Mouse (Mus musculus): ENCODE results near the gene Kntc1.

Kntc1 gene

DNA sequence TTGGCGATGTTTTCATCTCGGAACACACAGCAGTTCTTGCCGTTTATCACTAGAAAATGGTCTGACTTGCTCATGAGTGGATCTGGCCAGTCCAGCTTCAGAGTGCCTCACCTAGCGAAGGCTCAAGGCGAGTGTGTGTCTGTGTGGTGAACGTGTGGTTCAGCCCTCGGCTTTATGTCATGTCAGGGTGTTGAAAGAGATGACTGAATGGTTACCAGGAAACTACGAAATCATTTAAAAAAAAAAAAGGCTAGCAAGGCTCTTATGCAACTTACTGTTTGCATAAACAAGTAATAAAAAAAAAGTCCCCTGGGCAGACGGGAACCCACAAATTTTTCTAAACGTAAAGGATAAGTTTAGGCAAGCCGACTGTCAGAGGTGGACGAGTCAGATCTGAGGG is 115.8 kb downstream of the Kntc1 start, which contains the start of gene Hcar2:
Hcar2 (minus strand) TSS at position 135 of the 400 bp plus-strand sequence.
- no peak for DNase-seq (ENCODE audit: low spot score in 2 of 2)

DNA sequence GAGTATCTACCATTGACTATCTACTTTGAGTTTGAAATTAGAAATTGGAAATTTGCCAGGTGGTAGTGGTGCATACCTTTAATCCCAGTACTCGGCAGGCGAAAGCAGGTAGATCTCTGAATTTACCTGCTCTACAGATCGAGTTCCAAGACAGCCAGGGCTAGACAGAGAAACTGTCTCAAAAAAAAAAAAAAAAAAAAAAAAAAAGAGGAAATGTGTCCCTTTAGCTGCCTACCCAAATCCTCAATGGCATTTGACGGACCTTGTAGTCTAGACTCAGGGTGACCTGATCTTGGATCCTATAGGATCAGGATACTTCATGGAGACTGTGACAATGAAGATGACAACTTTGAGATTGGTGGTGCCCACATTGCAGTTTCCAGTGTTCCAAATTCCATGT is 116.9 kb downstream of the Kntc1 start:
- no peak for DNase-seq (ENCODE audit: low spot score in 2 of 2)

GRCm38 (mm10) chr5:123869615-123870014 is 120.1 kb downstream of the Kntc1 start:
- DNase-seq (ENCODE audit: low spot score in 2 of 2) = no peak

Data from spleen, postnatal 36 days (tissue).